Mouse (Mus musculus) hindbrain, embryonic 11.5 days (tissue): ENCODE measurements at regions not wholly inside any gene's neighbourhood (a gene's known extent, or its start where the extent isn't known, plus 50 kb on each side); places are given as distances from the start of the nearest gene placed in this dataset.

ENCODE experiments used
- ATAC-seq: fragments of 200-750 bp; cut with Nextera tagmentation; 2 replicates; pipeline ENCODE4 v1.8.0; 2017; ENCODE audit warnings: mild to moderate bottlenecking, moderate TSS enrichment, moderate library complexity; ENCODE audit not compliant: low FRiP score
- DNase-seq: peaks from one replicate; pipeline ENCODE4 v3.0.0-alpha.2; 2015; ENCODE audit warnings: low spot score
- H3K27ac ChIP-seq: fragments of 300-500 bp; sonication (generic); 2 replicates; pipeline ENCODE4 v1.5.1; 2014; ENCODE audit warnings: mild to moderate bottlenecking, low read depth, low read length
- H3K27me3 ChIP-seq: fragments of 300-500 bp; sonication (generic); 2 replicates; pipeline ENCODE4 v1.6.1; 2014; ENCODE audit warnings: mild to moderate bottlenecking, low read length, moderate library complexity, mixed read lengths; ENCODE audit not compliant: control insufficient read depth, insufficient read depth
- H3K36me3 ChIP-seq: fragments of 300-500 bp; sonication (generic); 2 replicates; pipeline ENCODE4 v1.6.1; 2014; ENCODE audit warnings: mild to moderate bottlenecking, low read length, moderate library complexity, mixed read lengths; ENCODE audit not compliant: control insufficient read depth, insufficient read depth
- H3K4me1 ChIP-seq: fragments of 300-500 bp; sonication (generic); replicated peaks from 2 replicates; pipeline ENCODE4 v1.6.1; 2014; ENCODE audit warnings: low read length, mixed read lengths; ENCODE audit not compliant: control insufficient read depth, insufficient read depth
- H3K4me2 ChIP-seq: fragments of 300-500 bp; sonication (generic); replicated peaks from 2 replicates; pipeline ENCODE4 v1.6.1; 2014; ENCODE audit warnings: mild to moderate bottlenecking, low read depth, low read length
- H3K4me3 ChIP-seq: fragments of 300-500 bp; sonication (generic); 2 replicates; pipeline ENCODE4 v1.5.1; 2014; ENCODE audit warnings: low read depth, low read length
- H3K9ac ChIP-seq: fragments of 300-500 bp; sonication (generic); 2 replicates; pipeline ENCODE4 v1.6.1; 2014; ENCODE audit warnings: low read depth, low read length
- H3K9me3 ChIP-seq: fragments of 300-500 bp; sonication (generic); 2 replicates; pipeline ENCODE4 v1.6.1; 2016; ENCODE audit warnings: low read length; ENCODE audit not compliant: control insufficient read depth
- WGBS: fragments of 180-500 bp; shearing (Covaris S2); extraction: QIAGEN DNeasy Blood & Tissue Kit; methylation state at CpG from one replicate; pipeline ENCODE4 v1.1.7; 2014; 5-methylcytosine and 5-hydroxymethylcytosine counted together

DNA sequence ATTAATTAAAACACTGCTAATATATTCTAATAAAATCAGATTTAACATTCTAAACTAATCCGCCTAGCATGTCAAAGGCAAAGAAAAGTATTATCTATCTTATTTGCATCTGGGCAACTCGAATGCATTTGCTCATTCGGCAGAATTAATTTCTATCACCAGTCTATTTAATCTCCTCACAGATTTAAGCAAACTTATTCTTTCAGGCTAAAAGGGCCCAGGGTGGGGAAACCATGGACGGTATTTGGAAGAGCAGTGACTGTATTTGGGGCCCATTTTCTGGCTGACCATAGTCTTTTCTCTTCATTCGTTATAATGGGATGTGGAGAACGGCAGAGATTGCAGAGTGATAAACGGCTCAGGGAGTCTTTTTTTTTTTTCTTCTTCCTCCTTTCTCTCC is 423.5 kb upstream of the Ubash3b start:
- no peaks in the 10 kb centered on the region for H3K9me3 ChIP-seq
- H3K4me3 ChIP-seq = peak overlapping the region; percentile 15
- H3K9ac ChIP-seq = peak overlapping the region; percentile 7; the same call in 1 of the 2 replicates
- ATAC-seq (no peak), DNase-seq (no peak)
- H3K4me2 ChIP-seq = peak overlapping the region; percentile 12
- WGBS = 41% methylated on average over 7 of the region's 7 CpGs
- no peaks in the 10 kb centered on the region for H3K27me3 ChIP-seq
- no peaks in the 10 kb centered on the region for H3K4me1 ChIP-seq
- H3K36me3 ChIP-seq = 0 out of 2 replicates have a peak, but pooled peaks cover 2% of the 10 kb centered on the region
- peak overlapping the region; percentile 2 for H3K27ac ChIP-seq

DNA sequence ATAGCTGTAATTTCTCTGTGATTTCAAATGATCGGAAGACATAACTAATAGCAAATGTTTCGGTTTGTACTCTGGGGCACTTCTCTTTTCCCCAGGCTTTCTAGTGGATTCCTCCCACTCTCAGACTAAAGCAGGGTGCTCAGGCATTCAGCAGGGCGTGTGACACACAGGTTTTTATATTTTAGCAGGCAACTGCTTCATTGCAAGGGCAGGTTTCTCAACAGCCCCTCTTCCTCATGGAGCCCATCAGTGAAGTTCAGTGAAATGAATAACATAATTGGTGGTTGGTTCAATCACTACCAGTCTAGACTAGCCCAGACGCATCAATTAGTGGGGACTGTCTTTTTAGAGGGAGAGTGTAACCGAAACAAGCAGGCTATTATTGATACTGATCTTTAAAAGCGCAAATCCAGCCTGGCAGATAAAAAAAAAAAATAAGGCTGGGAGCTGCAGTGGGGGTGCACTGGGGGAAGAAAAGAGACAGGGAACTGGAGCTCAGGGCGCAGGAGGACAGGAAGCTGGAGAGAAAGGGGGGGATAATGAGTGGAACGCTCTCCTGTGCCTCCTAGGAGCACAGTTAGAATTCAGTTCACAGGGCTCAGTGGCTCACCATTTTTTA is 422.3 kb upstream of the Ubash3b start:
- Histone ChIP-seq H3K36me3 (no peaks in the 10 kb centered on the region), H3K4me3 (peak overlapping the region; percentile 70), H3K27ac (peak overlapping the region; percentile 95), H3K27me3 (no peaks in the 10 kb centered on the region), H3K4me2 (peak overlapping the region; percentile 63), H3K9ac (peak overlapping the region; percentile 95), H3K4me1 (no peaks in the 10 kb centered on the region), H3K9me3 (no peaks in the 10 kb centered on the region)
- WGBS = 27% methylated on average over 8 of the region's 8 CpGs
- ATAC-seq = no peak
- peak; percentile 63 for DNase-seq

DNA sequence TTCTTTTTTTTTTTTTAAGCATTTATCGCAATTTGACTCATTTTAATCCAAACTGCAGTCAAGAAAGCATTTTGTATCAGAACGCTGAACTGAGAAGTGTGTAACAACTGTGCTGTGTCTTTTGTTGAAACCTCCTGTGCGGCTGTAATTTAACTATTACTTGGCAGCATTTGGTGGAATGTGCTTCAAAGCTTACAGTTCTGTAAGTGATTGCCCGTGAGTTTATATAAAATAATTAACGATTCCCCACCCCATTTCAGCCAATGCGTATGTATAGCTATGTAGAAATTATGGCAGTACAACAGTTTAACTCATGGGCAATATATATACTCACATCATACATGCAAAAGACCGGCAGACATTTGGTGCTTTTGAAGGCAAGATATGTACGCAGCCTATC is 421.8 kb upstream of the Ubash3b start:
- Histone ChIP-seq H3K4me1 (no peaks in the 10 kb centered on the region), H3K9me3 (no peaks in the 10 kb centered on the region), H3K27ac (peak overlapping the region; percentile 95), H3K27me3 (no peaks in the 10 kb centered on the region), H3K9ac (peak overlapping the region; percentile 95), H3K4me3 (peak overlapping the region; percentile 70), H3K4me2 (peak overlapping the region; percentile 63), H3K36me3 (no peaks in the 10 kb centered on the region)
- WGBS = 63% methylated on average over 8 of the region's 8 CpGs
- DNase-seq = no peak
- no peak for ATAC-seq

GRCm38 (mm10) chr9:41582711-41583236 is 421.3 kb upstream of the Ubash3b start:
- peak overlapping the region; percentile 95 for H3K27ac ChIP-seq
- H3K9me3 ChIP-seq = no peaks in the 10 kb centered on the region
- DNase-seq (no peak), ATAC-seq (no peak)
- H3K4me1 ChIP-seq = no peaks in the 10 kb centered on the region
- peak overlapping the region; percentile 95 for H3K9ac ChIP-seq
- peak overlapping the region; percentile 70 for H3K4me3 ChIP-seq
- H3K4me2 ChIP-seq = peak overlapping the region; percentile 63
- H3K27me3 ChIP-seq = no peaks in the 10 kb centered on the region
- no peaks in the 10 kb centered on the region for H3K36me3 ChIP-seq
- 51% methylated on average over 5 of the region's 5 CpGs for WGBS

DNA sequence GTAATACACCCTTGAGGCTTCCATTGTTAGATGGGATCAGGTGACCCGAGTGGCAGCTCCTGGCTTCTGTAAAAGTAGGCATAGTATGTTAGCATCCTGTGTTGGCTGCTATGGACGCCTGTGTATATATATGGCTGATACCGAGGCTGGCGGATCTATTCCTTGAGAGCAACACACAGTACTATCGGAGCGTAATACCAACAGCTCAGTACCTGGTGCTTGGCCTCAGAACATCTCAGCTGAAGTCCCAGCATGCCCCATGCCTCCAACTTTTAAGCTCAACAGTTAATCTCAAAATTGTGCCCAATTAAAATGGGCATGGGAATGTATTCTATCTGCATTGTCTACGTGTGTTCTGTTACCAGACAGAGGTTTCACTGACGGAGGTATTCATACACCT is 420.7 kb upstream of the Ubash3b start:
- no peaks in the 10 kb centered on the region for H3K27me3 ChIP-seq
- ATAC-seq = no peak
- peak overlapping the region; percentile 70 for H3K4me3 ChIP-seq
- no peak for DNase-seq
- H3K4me1 ChIP-seq = no peaks in the 10 kb centered on the region
- no peaks in the 10 kb centered on the region for H3K9me3 ChIP-seq
- no peaks in the 10 kb centered on the region for H3K36me3 ChIP-seq
- peak overlapping the region; percentile 95 for H3K27ac ChIP-seq
- H3K4me2 ChIP-seq = peak overlapping the region; percentile 63
- peak overlapping the region; percentile 95 for H3K9ac ChIP-seq
- WGBS = 58% methylated on average over 8 of the region's 8 CpGs

DNA sequence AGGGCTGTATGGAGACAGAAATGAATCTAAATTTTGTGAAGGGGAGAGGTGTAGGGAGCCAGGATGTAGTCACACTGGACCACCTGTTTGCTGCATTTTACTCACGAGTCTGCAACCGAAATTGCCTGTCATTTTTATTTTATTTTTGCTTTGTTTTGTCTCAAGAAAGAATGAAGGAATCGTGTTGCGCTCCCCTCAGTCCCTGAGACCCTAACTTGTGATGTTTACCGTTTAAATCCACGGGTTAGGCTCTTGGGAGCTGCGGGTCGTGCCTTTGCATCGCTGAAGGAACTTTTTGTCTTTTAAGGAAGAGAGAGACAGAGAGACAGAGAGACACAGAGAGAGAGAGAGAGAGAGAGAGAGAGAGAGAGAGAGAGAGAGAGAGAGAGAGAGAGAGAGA is 420.2 kb upstream of the Ubash3b start:
- H3K9ac ChIP-seq = peak overlapping the region; percentile 95
- peak overlapping the region; percentile 70 for H3K4me3 ChIP-seq
- peak overlapping the region; percentile 63 for H3K4me2 ChIP-seq
- no peaks in the 10 kb centered on the region for H3K36me3 ChIP-seq
- no peaks in the 10 kb centered on the region for H3K4me1 ChIP-seq
- no peaks in the 10 kb centered on the region for H3K27me3 ChIP-seq
- no peak for ATAC-seq
- no peak for DNase-seq
- no peaks in the 10 kb centered on the region for H3K9me3 ChIP-seq
- 24% methylated on average over 9 of the region's 9 CpGs for WGBS
- H3K27ac ChIP-seq = peak overlapping the region; percentile 95

DNA sequence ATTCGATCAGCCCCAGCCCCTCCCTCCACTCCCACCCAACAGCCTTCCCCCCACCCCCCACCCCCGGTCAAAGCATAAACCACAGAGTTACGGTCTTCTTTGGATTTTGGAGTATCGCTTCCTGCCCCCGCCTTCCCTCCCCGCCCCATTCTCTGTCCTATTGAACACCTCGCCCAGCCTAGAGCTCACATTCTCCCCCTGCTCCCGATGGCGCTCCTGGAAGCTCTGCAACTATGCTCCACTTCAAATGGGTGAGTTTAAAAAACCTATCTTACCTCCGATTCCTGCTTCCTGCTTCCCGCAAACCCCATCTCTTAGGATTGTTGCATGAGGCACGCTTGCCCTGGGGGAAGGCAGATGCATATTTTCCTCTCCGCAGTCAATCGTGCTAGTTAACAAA is 419.7 kb upstream of the Ubash3b start:
- DNase-seq (peak; percentile 60), ATAC-seq (peak; percentile 28; the same call in 1 of the 2 replicates)
- Histone ChIP-seq H3K4me3 (peak overlapping the region; percentile 70), H3K36me3 (no peaks in the 10 kb centered on the region), H3K9me3 (no peaks in the 10 kb centered on the region), H3K4me2 (peak overlapping the region; percentile 63), H3K4me1 (no peaks in the 10 kb centered on the region), H3K27me3 (no peaks in the 10 kb centered on the region), H3K27ac (peak overlapping the region; percentile 95), H3K9ac (peak overlapping the region; percentile 95)
- WGBS = 2% methylated on average over 14 of the region's 14 CpGs

DNA sequence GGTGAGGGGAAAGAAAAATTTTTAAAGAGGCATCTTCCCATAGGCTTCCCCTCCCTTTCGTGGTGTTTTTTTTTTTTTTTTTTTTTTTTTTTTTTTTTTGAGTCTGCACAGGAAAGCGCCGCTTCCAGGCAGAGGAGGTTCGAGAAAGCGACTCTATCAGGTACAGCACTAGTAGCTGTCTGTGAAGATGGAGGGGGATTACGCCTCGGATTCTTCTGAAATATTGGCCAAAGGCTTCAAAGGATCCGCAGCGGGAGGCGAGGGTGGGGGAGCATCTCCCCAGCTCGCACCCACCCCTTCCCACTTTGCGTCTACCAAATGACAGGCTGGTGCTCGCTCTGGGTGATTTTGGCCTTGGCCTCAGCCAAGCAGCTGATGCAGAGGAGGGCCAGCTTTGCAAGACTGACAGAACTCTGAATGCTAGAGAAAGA is 419.1 kb upstream of the Ubash3b start:
- H3K4me3 ChIP-seq = peak overlapping the region; percentile 70
- H3K27ac ChIP-seq = peak overlapping the region; percentile 95
- no peaks in the 10 kb centered on the region for H3K9me3 ChIP-seq
- H3K4me1 ChIP-seq = no peaks in the 10 kb centered on the region
- no peaks in the 10 kb centered on the region for H3K36me3 ChIP-seq
- peak overlapping the region; percentile 63 for H3K4me2 ChIP-seq
- H3K9ac ChIP-seq = peak overlapping the region; percentile 95
- ATAC-seq = peak; percentile 68
- 0% methylated on average over 13 of the region's 13 CpGs for WGBS
- peak; percentile 77 for DNase-seq
- no peaks in the 10 kb centered on the region for H3K27me3 ChIP-seq

GRCm38 (mm10) chr9:41580067-41580466 is 418.6 kb upstream of the Ubash3b start:
- peak overlapping the region; percentile 63 for H3K4me2 ChIP-seq
- H3K27me3 ChIP-seq = no peaks in the 10 kb centered on the region
- 4% methylated on average over 4 of the region's 4 CpGs for WGBS
- peak; percentile 60 for DNase-seq
- peak overlapping the region; percentile 95 for H3K9ac ChIP-seq
- no peaks in the 10 kb centered on the region for H3K9me3 ChIP-seq
- no peaks in the 10 kb centered on the region for H3K36me3 ChIP-seq
- ATAC-seq = peak; percentile 32
- H3K4me3 ChIP-seq = peak overlapping the region; percentile 70
- H3K27ac ChIP-seq = peak overlapping the region; percentile 95
- H3K4me1 ChIP-seq = no peaks in the 10 kb centered on the region
